8 mouse cellular contexts compared by ENCODE assay signal in genomic region chr11:43344767-43345561, GRCm38 (mm10).
DNase-seq lines count a peak whose midpoint lies in the region; ATAC-seq and TF ChIP-seq lines count a peak whose summit lies in the region.

No protein-coding gene starts in this region.

- H3K27me3 ChIP-seq in heart, adult 2 months (ENCODE audit: control insufficient read depth, insufficient read depth, low read length) = no peaks in the 10 kb centered on the region
- H3K27me3 ChIP-seq in C2C12 (ENCODE audit: control insufficient read depth, insufficient read depth, insufficient read length) = no peaks in the 10 kb centered on the region
- no peaks in the 10 kb centered on the region for H3K27me3 ChIP-seq in heart, embryonic 15.5 days

- 18% methylated on average over 14 of the region's 14 CpGs for WGBS in heart, adult 2 months
- WGBS in heart, embryonic 15.5 days = 28% methylated on average over 14 of the region's 14 CpGs

- H3K79me2 ChIP-seq in heart, adult 2 months (replicated peaks; ENCODE audit: control insufficient read depth, insufficient read depth, low read length) = no peaks in the 10 kb centered on the region
- H3K79me2 ChIP-seq in C2C12 (ENCODE audit: control insufficient read depth, insufficient read depth) = no peaks in the 10 kb centered on the region

- H3K4me2 ChIP-seq in heart, embryonic 15.5 days = peak overlapping the region; percentile 47

- DNase-seq in heart, adult 11 months = peak; percentile 90
- no peak for DNase-seq in heart, adult 2 months
- DNase-seq in lung, postnatal 14 days = peak; percentile 58
- no peak for DNase-seq in thymus, postnatal 10 days (ENCODE audit: low spot score in 2 of 2)
- no peak for DNase-seq in adrenal gland, adult 8-10 months

- H3K27ac ChIP-seq in heart, adult 2 months = no peak overlapping the region
- peak overlapping the region; percentile 25; the same call in 1 of the 2 replicates for H3K27ac ChIP-seq in heart, embryonic 15.5 days

- intact Hi-C loops in heart, adult 2 months (cut with DNase I) = loop anchor here (5.0 kb wide), 1 partner anchor 67 kb away; no protein-coding TSS in a partner anchor

- H3ac ChIP-seq in C2C12 (ENCODE audit: control insufficient read depth, insufficient read length, low read depth) = peak overlapping the region; percentile 5

- ATAC-seq in heart, embryonic 15.5 days (replicated peaks; ENCODE audit: insufficient number of reproducible peaks, insufficient read depth, low FRiP score, low read depth) = 0 out of 2 replicates have a peak, but pooled peaks have one; percentile 44
- ATAC-seq in frontal cortex, adult (ENCODE audit: low TSS enrichment) = no peak

- peaks cover 6% of the 10 kb centered on the region for H3K4me1 ChIP-seq in heart, adult 2 months (ENCODE audit: control insufficient read depth, insufficient read depth, low read length)
- H3K4me1 ChIP-seq in heart, embryonic 15.5 days (replicated peaks) = peaks cover 14% of the 10 kb centered on the region

- no peaks in the 10 kb centered on the region for H3K36me3 ChIP-seq in heart, adult 2 months (ENCODE audit: control insufficient read depth, insufficient read depth, low read length)
- H3K36me3 ChIP-seq in C2C12 (ENCODE audit: control insufficient read depth, insufficient read depth) = no peaks in the 10 kb centered on the region
- H3K36me3 ChIP-seq in heart, embryonic 15.5 days = no peaks in the 10 kb centered on the region

- TF ChIP-seq CTCF in heart, adult 2 months (IDR thresholded peaks at IDR 0.05) = no peak
- no peak for TF ChIP-seq CTCF in C2C12 (IDR thresholded peaks at IDR 0.05; ENCODE audit: control insufficient read depth, insufficient read depth, insufficient read length)

- H3K79me3 ChIP-seq in C2C12 (ENCODE audit: low read depth) = no peaks in the 10 kb centered on the region

- no peak for TF ChIP-seq EP300 in heart, adult 2 months (IDR thresholded peaks at IDR 0.05; ENCODE audit: insufficient read depth, low read depth, low read length)

- no peak overlapping the region for H3K4me3 ChIP-seq in heart, adult 2 months
- H3K4me3 ChIP-seq in C2C12 (ENCODE audit: insufficient read depth, poor library complexity, severe bottlenecking) = no peak overlapping the region
- H3K4me3 ChIP-seq in heart, embryonic 15.5 days = no peak overlapping the region

- no peaks in the 10 kb centered on the region for H3K9me3 ChIP-seq in heart, embryonic 15.5 days (replicated peaks)

- H3K9ac ChIP-seq in heart, adult 2 months (ENCODE audit: low read depth, low read length) = no peak overlapping the region
- no peak overlapping the region for H3K9ac ChIP-seq in heart, embryonic 15.5 days

- TF ChIP-seq POLR2A in heart, adult 2 months (IDR thresholded peaks at IDR 0.05; ENCODE audit: insufficient read depth, low read depth, low read length) = no peak

TF ChIP-seq in C2C12, 6 proteins besides CTCF, POLR2A, EP300 and RAD21:
- TF ChIP-seq MAX (IDR thresholded peaks at IDR 0.05) (no peak), FOSL1 (IDR thresholded peaks at IDR 0.05; ENCODE audit: insufficient read depth, low read length, poor library complexity, severe bottlenecking) (no peak), USF1 (IDR thresholded peaks at IDR 0.05; ENCODE audit: low read depth) (no peak), MYOD1 (IDR thresholded peaks at IDR 0.05; ENCODE audit: control insufficient read depth, insufficient read length, low read depth) (peak; percentile 70), MYOG (IDR thresholded peaks at IDR 0.05; ENCODE audit: control insufficient read depth, extremely low read depth, insufficient read length) (no peak), CEBPB (IDR thresholded peaks at IDR 0.05; ENCODE audit: low read depth) (peak; percentile 67)

Comparison
In these comparisons a context has a peak if more than half of its experiments do, and no peak if none do; other contexts are left out.
1. DNase-seq: peak in heart, adult 11 months (single experiment) and lung, postnatal 14 days (single experiment); none in heart, adult 2 months (0 of 2), thymus, postnatal 10 days (0 of 2) and adrenal gland, adult 8-10 months (single experiment).